Mouse (Mus musculus) liver, embryonic 15.5 days (tissue): ENCODE results near the gene Mkln1. TPM values are rescaled to one million over a fixed set of nuclear protein-coding genes. Genes with fewer than 3 reads are reported as not detected.
"Not testable (repeated sequence)": the region's sequence is repeated elsewhere in the genome, so short reads cannot be mapped to it uniquely, and the experiment has no call there.

Experiments used
- ATAC-seq: fragments of 200-750 bp; cut with Nextera tagmentation; 2 replicates; pipeline ENCODE4 v1.8.0; 2017; ENCODE audit warnings: moderate number of reproducible peaks, mild to moderate bottlenecking, moderate library complexity; ENCODE audit not compliant: insufficient read depth
- H3K27ac ChIP-seq: fragments of 300-500 bp; sonication (generic); replicated peaks from 2 replicates; pipeline ENCODE4 v1.5.1; 2015; ENCODE audit warnings: mild to moderate bottlenecking, inconsistent platforms
- H3K27me3 ChIP-seq: fragments of 300-500 bp; sonication (generic); 2 replicates; pipeline ENCODE4 v1.6.1; 2015; ENCODE audit warnings: mild to moderate bottlenecking, inconsistent platforms
- H3K36me3 ChIP-seq: fragments of 300-500 bp; sonication (generic); replicated peaks from 2 replicates; pipeline ENCODE4 v1.6.1; 2015; ENCODE audit warnings: moderate library complexity, mild to moderate bottlenecking, inconsistent platforms
- H3K4me1 ChIP-seq: fragments of 300-500 bp; sonication (generic); replicated peaks from 2 replicates; pipeline ENCODE4 v1.6.1; 2015; ENCODE audit warnings: inconsistent platforms
- H3K4me2 ChIP-seq: fragments of 300-500 bp; sonication (generic); 2 replicates; pipeline ENCODE4 v1.6.1; 2015; ENCODE audit warnings: moderate library complexity, mild to moderate bottlenecking, inconsistent platforms
- H3K4me3 ChIP-seq: fragments of 300-500 bp; sonication (generic); replicated peaks from 2 replicates; pipeline ENCODE4 v1.5.1; 2015; ENCODE audit warnings: mild to moderate bottlenecking, inconsistent platforms
- H3K9ac ChIP-seq: fragments of 300-500 bp; sonication (generic); 2 replicates; pipeline ENCODE4 v1.6.1; 2015; ENCODE audit warnings: moderate library complexity, mild to moderate bottlenecking, inconsistent platforms
- H3K9me3 ChIP-seq: fragments of 300-500 bp; sonication (generic); replicated peaks from 2 replicates; pipeline ENCODE4 v1.6.1; 2016; ENCODE audit warnings: inconsistent platforms
- WGBS: fragments of 180-500 bp; shearing (Covaris S2); methylation state at CpG from one replicate; pipeline ENCODE4 v1.1.7; 2015; ENCODE audit warnings: mixed read lengths; ENCODE audit not compliant: insufficient replicate concordance; 5-methylcytosine and 5-hydroxymethylcytosine counted together
- polyA plus RNA-seq: library from polyadenylated mRNA; unstranded; fragments of >200 nt; fragmentation: Nextera tagmentation; extraction: Ambion mirVana; gene quantifications from 2 replicates; pipeline ENCODE4 v1.2.1, GENCODE M21; 2015

Mkln1 gene
- polyA plus RNA-seq, 1 experiment from 2014 or later: 133 TPM

GRCm38 (mm10) chr6:31560138-31560959 is 161.8 kb downstream of the Mkln1 start:
- Histone ChIP-seq H3K4me1 (peaks cover 55% of the 10 kb centered on the region), H3K27ac (no peak overlapping the region), H3K4me3 (no peak overlapping the region), H3K27me3 (peaks cover 34% of the 10 kb centered on the region), H3K4me2 (0 out of 2 replicates have a peak overlapping the region, but pooled peaks have one; percentile 2), H3K9me3 (no peaks in the 10 kb centered on the region), H3K36me3 (no peaks in the 10 kb centered on the region), H3K9ac (no peak overlapping the region)
- ATAC-seq: no peak
- 52% methylated on average over 13 of the region's 13 CpGs for WGBS

DNA sequence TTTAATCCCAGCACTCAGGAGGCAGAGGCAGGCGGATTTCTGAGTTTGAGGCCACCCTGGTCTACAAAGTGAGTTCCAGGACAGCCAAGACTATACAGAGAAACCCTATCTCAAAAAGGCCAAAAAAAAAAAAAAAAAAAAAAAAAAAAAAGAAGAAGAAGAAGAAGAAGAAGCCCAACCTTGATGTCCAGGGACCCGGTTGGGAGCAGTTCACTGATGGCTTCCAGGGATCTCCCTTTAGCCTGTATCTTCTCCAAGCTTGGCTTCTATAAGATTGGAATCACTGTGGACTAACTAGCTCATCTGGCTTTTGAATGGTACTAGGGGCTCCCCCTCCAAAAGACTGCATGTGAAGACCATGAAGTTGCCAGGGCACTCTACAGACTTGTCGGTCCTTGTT is 163.4 kb downstream of the Mkln1 start:
- Histone ChIP-seq H3K4me1 (peaks cover 55% of the 10 kb centered on the region), H3K4me2 (peak overlapping the region; percentile 99), H3K27me3 (peaks cover 44% of the 10 kb centered on the region), H3K9ac (peak overlapping the region; percentile 25; the same call in 1 of the 2 replicates), H3K4me3 (peak overlapping the region; percentile 70)
- not testable (repeated sequence) for ATAC-seq, H3K9me3 ChIP-seq, H3K27ac ChIP-seq, H3K36me3 ChIP-seq
- 36% methylated on average over 3 of the region's 3 CpGs for WGBS

DNA sequence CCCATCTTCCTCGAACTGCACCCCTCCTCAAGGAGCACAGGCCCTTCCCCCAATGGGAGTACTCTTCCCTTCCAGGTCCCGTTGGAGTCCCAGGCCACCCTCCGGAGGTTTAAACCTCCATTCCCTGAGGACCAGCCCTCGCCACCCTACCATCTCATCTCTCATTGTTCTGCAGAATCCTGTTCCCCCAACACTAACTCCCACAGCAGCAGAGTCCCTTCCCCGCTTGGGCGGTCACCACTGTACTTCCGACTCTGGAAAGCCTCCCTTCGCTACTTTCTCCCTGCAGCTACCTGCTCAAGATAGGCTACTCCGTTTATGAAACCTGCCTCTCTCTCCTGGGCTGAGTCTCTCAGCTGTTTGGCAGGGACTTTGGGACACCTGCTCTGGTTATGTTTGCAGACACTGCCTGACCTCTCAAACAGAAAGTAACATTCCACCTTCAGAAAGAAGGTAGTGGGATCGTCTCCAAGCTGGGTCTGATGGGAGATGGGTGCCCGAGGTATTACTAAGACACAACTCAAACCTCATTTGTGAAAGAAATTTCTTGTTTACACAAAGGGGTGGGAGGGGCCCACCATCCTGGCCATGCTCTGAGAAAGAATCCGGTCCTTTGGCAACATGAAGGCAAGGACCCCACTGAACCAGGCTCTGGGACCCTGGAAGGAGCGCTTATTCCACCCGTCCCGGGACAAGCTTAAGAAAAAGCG is 164.0 kb downstream of the Mkln1 start:
- peaks cover 55% of the 10 kb centered on the region for H3K4me1 ChIP-seq
- H3K27me3 ChIP-seq: peaks cover 48% of the 10 kb centered on the region
- peak overlapping the region; percentile 99 for H3K4me2 ChIP-seq
- ATAC-seq: no peak
- peak overlapping the region; percentile 59 for H3K9ac ChIP-seq
- 8% methylated on average over 16 of the region's 16 CpGs for WGBS
- H3K36me3 ChIP-seq: no peaks in the 10 kb centered on the region
- no peaks in the 10 kb centered on the region for H3K9me3 ChIP-seq
- H3K4me3 ChIP-seq: peak overlapping the region; percentile 70
- H3K27ac ChIP-seq: no peak overlapping the region

DNA sequence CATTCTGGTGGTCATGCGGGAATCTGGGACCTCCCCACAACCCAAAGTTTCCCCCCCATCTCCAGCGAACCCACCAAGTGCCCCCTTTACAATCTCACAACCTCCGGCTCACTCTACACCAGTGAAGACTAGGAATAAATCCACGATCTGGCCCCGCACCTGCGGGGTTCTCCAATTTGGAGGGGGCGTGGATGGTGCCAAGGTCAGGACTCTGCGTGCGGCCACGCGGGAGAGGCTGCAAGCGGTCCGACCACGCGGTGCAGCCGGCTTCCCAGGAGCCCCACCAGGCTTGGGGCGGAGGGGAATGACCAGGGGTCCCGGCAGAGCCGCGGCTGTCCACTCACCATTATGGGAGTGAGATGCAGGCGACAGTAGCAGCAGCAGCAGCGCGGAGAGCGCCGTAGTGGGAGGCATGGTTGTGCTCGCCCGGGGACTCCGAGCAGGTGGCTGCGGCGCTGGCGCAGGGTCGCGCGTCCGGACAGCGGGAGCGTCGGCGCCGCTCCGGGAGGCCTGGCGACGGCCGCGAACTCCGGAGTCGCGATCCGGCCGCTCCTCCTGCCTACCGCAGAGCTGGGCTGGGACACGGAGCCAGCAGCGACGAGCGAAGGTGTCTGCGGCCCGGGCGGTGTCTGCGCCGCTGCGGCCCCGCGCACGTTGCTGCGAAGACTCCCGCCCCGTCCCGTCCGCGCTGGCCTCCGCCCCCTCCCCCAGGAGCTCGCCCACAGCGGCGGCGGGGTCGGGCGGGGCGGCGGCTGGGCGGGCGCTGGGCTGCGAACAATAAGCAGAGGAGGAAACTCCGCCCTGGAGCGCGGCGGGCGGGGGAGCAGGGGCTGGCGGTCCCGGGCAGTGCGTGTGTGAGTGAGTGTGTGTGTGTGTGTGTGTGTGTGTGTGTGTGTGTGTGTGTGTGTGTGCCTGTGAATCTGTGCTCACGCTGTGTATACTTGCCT is 165.0 kb downstream of the Mkln1 start, which contains the start of gene Podxl:
Gene Podxl (minus strand): TSS at position 747 of the 947 bp plus-strand sequence.
- no peaks in the 10 kb centered on the region for H3K9me3 ChIP-seq
- peak within 1 kb of the TSS; percentile 70 for H3K4me3 ChIP-seq
- peak within 1 kb of the TSS; percentile 59 for H3K9ac ChIP-seq
- peaks cover 57% of the 10 kb centered on the region for H3K27me3 ChIP-seq
- H3K4me1 ChIP-seq: peaks cover 55% of the 10 kb centered on the region
- H3K27ac ChIP-seq: 0 out of 2 replicates have a peak within 1 kb of the TSS, but pooled peaks have one; percentile 29
- no peaks in the 10 kb centered on the region for H3K36me3 ChIP-seq
- peak; percentile 84 for ATAC-seq
- H3K4me2 ChIP-seq: peak within 1 kb of the TSS; percentile 99
- under 1% methylated on average over 89 of the region's 91 CpGs for WGBS

- peak overlapping the region; percentile 70 for H3K4me3 ChIP-seq
- peaks cover 63% of the 10 kb centered on the region for H3K27me3 ChIP-seq
- peak; percentile 47 for ATAC-seq
- H3K4me2 ChIP-seq: peak overlapping the region; percentile 99
- WGBS: under 1% methylated on average over 18 of the region's 18 CpGs
- H3K9me3 ChIP-seq: no peaks in the 10 kb centered on the region
- peak overlapping the region; percentile 59 for H3K9ac ChIP-seq
- no peaks in the 10 kb centered on the region for H3K36me3 ChIP-seq
- no peak overlapping the region for H3K27ac ChIP-seq
- peaks cover 55% of the 10 kb centered on the region for H3K4me1 ChIP-seq
These were observed 165.6 kb downstream of the Mkln1 start for GRCm38 (mm10) chr6:31564182-31564531.

GRCm38 (mm10) chr6:31564901-31565391 is 166.4 kb downstream of the Mkln1 start:
- Histone ChIP-seq H3K4me1 (peaks cover 51% of the 10 kb centered on the region), H3K36me3 (no peaks in the 10 kb centered on the region), H3K9me3 (no peaks in the 10 kb centered on the region), H3K27ac (no peak overlapping the region), H3K4me3 (peak overlapping the region; percentile 70), H3K4me2 (peak overlapping the region; percentile 99), H3K9ac (no peak overlapping the region), H3K27me3 (peaks cover 64% of the 10 kb centered on the region)
- 8% methylated on average over 17 of the region's 17 CpGs for WGBS
- no peak for ATAC-seq

Other genes with a start within 250 kb of the Mkln1 start
- gene Podxl, start 165.2 kb downstream of the Mkln1 start, polyA plus RNA-seq: 5.1 and 5.8 TPM in 2 replicates